Mouse (Mus musculus) hindbrain, embryonic 14.5 days (tissue): ENCODE measurements around the gene Apom. TPM values are rescaled to one million over a fixed set of nuclear protein-coding genes. Genes with fewer than 3 reads are reported as not detected.
A peak's percentile ranks its signal among the peaks of the same experiment; 100 is the strongest.

ENCODE experiments used
- ATAC-seq: fragments of 200-750 bp; cut with Nextera tagmentation; 2 replicates; pipeline ENCODE4 v1.8.0; 2017; ENCODE audit warnings: moderate number of reproducible peaks, mild to moderate bottlenecking, moderate TSS enrichment, moderate library complexity; ENCODE audit not compliant: low FRiP score
- DNase-seq: peaks from one replicate; pipeline ENCODE4 v3.0.0-alpha.2; 2015; ENCODE audit warnings: low spot score
- H3K27ac ChIP-seq: fragments of 300-500 bp; sonication (generic); 2 replicates; pipeline ENCODE4 v1.5.1; 2014; ENCODE audit warnings: mild to moderate bottlenecking, moderate library complexity
- H3K27me3 ChIP-seq: fragments of 300-500 bp; sonication (generic); 2 replicates; pipeline ENCODE4 v1.6.1; 2014; ENCODE audit warnings: mild to moderate bottlenecking, low read length, mixed read lengths; ENCODE audit not compliant: control insufficient read depth, insufficient read depth
- H3K36me3 ChIP-seq: fragments of 300-500 bp; sonication (generic); replicated peaks from 2 replicates; pipeline ENCODE4 v1.6.1; 2014; ENCODE audit not compliant: control insufficient read depth, insufficient read depth
- H3K4me1 ChIP-seq: fragments of 300-500 bp; sonication (generic); replicated peaks from 2 replicates; pipeline ENCODE4 v1.6.1; 2014; ENCODE audit warnings: antibody characterized with exemption, low read length, mixed read lengths; ENCODE audit not compliant: control insufficient read depth, insufficient read depth
- H3K4me2 ChIP-seq: fragments of 300-500 bp; sonication (generic); replicated peaks from 2 replicates; pipeline ENCODE4 v1.6.1; 2014; ENCODE audit warnings: mild to moderate bottlenecking, moderate library complexity
- H3K4me3 ChIP-seq: fragments of 300-500 bp; sonication (generic); replicated peaks from 2 replicates; pipeline ENCODE4 v1.5.1; 2014; ENCODE audit warnings: mild to moderate bottlenecking, low read length
- H3K9ac ChIP-seq: fragments of 300-500 bp; sonication (generic); 2 replicates; pipeline ENCODE4 v1.6.1; 2014
- H3K9me3 ChIP-seq: fragments of 300-500 bp; sonication (generic); 2 replicates; pipeline ENCODE4 v1.6.1; 2016; ENCODE audit warnings: low read length; ENCODE audit not compliant: control insufficient read depth
- WGBS: fragments of 180-500 bp; shearing (Covaris S2); extraction: QIAGEN DNeasy Blood & Tissue Kit; methylation state at CpG from one replicate; pipeline ENCODE4 v1.1.7; 2014; 5-methylcytosine and 5-hydroxymethylcytosine counted together
- polyA plus RNA-seq: library from polyadenylated mRNA; unstranded; fragments of >200 nt; fragmentation: Nextera tagmentation; extraction: Ambion mirVana; gene quantifications from 2 replicates; pipeline ENCODE4 v1.2.1, GENCODE M21; 2014

Apom gene
- polyA plus RNA-seq, 1 experiment from 2014 or later = 0.39 TPM

DNA sequence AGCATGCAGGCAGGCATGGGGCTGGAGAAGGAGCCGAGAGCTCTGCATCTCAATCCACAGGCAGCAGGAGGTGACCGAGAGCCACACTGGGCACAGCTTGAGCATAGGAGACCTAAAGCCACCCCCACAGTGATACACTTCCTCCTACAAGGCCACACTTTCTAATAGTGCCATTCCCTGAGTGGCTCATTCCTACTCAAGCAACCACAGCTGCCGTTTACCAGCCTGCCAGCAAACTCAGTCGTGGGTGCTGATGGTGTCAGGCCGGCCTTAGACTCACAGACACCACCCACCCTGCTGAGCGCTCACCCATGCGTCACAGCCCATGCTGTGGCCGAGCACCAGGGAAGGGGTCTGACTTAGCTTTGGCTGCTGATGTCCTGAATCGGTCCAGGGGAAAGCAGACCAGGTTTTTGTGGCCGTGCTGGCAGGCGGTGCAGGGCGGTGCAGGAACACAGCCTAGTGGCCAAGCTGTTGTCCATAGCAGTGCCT is 34.6 kb downstream of the Apom start:
- no peaks in the 10 kb centered on the region for H3K27me3 ChIP-seq
- 76% methylated on average over 12 of the region's 12 CpGs for WGBS
- no peaks in the 10 kb centered on the region for H3K9me3 ChIP-seq
- no peaks in the 10 kb centered on the region for H3K4me1 ChIP-seq
- no peak overlapping the region for H3K9ac ChIP-seq
- no peak overlapping the region for H3K27ac ChIP-seq
- H3K4me3 ChIP-seq = no peak overlapping the region
- no peak for ATAC-seq
- H3K36me3 ChIP-seq = peaks cover 99% of the 10 kb centered on the region
- H3K4me2 ChIP-seq = no peak overlapping the region
- DNase-seq = no peak

DNA sequence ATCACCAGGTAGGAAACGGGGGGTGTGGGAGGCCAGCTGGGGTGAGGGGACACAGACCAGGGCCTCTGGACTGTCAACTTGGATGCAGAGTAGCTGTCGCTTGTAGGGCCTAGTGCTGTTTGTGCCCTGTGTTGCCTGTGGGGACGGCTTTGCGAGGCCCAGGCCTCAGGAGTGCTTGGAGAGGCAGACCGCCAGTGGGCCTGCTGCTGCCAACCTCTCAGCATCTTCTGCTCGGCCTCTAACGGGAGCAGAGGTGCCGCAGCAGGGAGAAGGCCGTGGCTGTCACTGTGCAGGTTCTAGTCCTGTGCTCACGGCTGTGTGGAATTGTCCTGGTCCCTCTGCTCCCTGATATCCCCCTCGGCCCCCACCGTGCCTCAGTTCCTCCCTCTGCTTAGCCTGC is 35.3 kb downstream of the Apom start:
- H3K27ac ChIP-seq = no peak overlapping the region
- H3K4me2 ChIP-seq = no peak overlapping the region
- H3K27me3 ChIP-seq = no peaks in the 10 kb centered on the region
- DNase-seq (no peak), ATAC-seq (no peak)
- no peaks in the 10 kb centered on the region for H3K9me3 ChIP-seq
- no peak overlapping the region for H3K4me3 ChIP-seq
- no peaks in the 10 kb centered on the region for H3K4me1 ChIP-seq
- peaks cover 97% of the 10 kb centered on the region for H3K36me3 ChIP-seq
- H3K9ac ChIP-seq = no peak overlapping the region
- 83% methylated on average over 12 of the region's 12 CpGs for WGBS

DNA sequence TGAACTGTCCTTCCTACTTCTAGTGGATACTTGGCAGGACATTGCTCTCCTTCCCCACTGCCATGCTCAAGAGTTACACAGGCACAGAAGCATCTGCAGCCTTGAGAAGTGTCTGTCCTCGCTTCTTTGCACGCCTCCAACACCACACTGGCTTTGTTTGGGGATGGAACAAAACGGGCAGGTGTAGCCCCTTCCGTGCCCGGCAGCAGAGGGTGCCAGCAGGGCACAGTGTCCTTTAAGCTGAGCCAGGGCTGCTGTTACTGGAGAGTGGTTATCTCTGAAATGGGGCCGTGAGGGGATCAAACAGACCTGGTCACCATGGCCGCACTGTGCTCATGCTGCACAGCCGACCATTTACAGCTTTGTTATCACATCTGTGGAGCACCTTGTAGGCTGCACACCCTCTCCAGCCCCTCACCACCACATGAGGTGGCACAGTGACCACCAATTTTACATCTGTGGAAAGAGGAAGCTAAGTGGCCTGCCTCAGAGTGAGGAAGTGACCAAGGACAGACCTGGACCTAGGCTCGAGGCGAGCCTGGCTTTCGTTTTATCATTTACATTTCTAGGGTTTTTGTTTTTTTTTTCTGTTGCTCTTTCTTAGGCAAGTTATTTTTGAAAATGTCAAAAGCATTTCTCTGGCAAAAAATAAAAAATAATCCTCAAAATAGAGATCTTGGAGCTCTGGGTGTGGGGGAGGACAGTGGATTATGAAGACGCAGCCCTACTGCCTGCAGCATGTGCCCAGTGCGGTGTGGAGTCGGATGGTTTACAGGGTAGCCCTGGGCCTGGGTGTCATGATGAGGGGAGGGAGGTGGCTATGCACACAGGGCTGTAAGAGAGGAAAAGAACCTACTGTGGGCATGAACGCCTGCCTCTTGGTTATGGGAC is 37.1 kb downstream of the Apom start:
- Histone ChIP-seq H3K27ac (no peak overlapping the region), H3K4me3 (no peak overlapping the region), H3K9ac (no peak overlapping the region), H3K4me2 (no peak overlapping the region), H3K27me3 (no peaks in the 10 kb centered on the region), H3K4me1 (peaks cover 9% of the 10 kb centered on the region), H3K9me3 (no peaks in the 10 kb centered on the region), H3K36me3 (peaks cover 83% of the 10 kb centered on the region)
- DNase-seq (no peak), ATAC-seq (no peak)
- WGBS = 94% methylated on average over 15 of the region's 15 CpGs

DNA sequence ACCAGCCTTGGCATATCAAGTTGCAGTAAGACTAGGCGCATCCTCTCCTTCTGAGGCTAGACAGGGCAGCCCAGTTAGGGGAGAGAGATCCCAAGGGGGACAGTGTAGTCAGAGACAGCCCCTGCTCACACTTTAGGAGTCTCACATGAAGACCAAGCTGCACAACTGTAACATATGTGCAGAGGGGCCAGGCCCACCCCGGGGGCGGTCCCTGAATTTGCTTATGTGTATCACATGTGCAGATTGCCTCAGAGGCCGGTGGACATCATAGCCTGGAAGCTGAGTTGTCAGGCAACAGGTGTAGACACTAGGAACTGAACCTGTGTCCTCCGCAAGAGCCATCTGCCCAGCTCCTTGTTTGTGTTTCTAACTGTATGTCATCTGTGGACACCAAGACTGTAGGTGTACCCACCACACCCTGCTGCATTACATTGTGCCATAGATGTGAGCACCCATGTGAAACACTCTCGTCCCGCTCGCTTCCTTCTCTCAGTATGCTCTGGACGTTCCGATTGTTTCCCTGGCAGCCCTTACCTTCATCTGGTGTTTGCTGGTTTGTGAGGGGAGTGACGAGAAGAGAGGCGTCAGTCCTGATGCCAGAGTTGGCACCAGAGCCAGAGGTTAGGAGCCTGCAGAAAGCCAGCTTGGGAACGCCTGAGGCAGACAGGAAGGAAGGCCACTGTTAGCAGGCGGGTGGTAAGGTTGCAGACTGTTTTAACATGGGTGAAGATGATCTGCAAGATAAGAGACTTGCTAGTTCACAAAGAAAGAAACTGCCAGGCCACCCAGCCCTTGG is 39.2 kb downstream of the Apom start:
- H3K36me3 ChIP-seq = peaks cover 62% of the 10 kb centered on the region
- H3K4me2 ChIP-seq = no peak overlapping the region
- 89% methylated on average over 14 of the region's 14 CpGs for WGBS

DNA sequence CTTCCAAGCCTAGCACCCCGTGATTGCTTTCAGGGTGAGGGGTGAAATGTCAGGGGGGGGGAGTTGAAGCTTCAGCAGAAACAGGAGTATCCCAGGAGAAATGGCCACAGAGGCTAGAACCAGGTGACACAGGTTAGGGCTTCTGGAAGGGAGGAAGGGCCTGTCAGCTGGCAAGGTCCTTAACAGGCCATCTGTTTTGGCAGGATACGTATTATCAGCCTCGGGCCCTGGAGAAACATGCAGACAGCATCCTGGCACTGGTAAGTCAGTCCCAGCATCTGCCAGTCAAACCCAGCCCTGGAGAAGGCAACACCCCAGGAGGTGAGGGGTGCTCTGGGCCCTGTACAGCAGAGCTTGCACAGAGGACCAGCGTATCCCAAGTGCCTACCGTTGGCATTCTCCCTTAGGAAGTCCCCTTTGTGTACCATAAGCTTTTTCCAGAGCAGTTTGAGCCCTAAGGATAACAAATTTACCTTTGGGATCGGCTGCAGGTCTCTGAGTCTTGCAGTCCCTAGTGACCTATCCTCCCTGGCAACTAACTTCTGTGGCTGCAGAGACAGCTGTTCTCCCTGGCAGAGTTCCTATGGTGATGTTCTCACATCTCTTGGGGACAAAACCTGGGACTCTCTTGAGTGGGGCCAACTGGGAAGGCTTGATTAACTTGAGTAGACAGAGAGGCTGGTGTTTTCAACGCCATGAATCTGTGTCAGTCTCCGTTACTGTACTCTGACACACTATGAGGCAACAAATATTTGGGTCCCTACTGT is 41.5 kb downstream of the Apom start:
- ATAC-seq (no peak), DNase-seq (no peak)
- Histone ChIP-seq H3K4me1 (peaks cover 10% of the 10 kb centered on the region), H3K9ac (peak overlapping the region; percentile 78), H3K36me3 (peaks cover 40% of the 10 kb centered on the region), H3K27ac (peak overlapping the region; percentile 38), H3K9me3 (no peaks in the 10 kb centered on the region), H3K27me3 (no peaks in the 10 kb centered on the region), H3K4me3 (peak overlapping the region; percentile 47), H3K4me2 (peak overlapping the region; percentile 56)
- 59% methylated on average over 8 of the region's 8 CpGs for WGBS

More for the DNA sequence above, 39.2 kb downstream of the Apom start:
- H3K27ac ChIP-seq = no peak overlapping the region
- no peak overlapping the region for H3K4me3 ChIP-seq
- no peak for DNase-seq
- no peaks in the 10 kb centered on the region for H3K9me3 ChIP-seq
- H3K27me3 ChIP-seq = no peaks in the 10 kb centered on the region
- ATAC-seq = no peak
- H3K4me1 ChIP-seq = peaks cover 10% of the 10 kb centered on the region
- H3K9ac ChIP-seq = no peak overlapping the region

DNA sequence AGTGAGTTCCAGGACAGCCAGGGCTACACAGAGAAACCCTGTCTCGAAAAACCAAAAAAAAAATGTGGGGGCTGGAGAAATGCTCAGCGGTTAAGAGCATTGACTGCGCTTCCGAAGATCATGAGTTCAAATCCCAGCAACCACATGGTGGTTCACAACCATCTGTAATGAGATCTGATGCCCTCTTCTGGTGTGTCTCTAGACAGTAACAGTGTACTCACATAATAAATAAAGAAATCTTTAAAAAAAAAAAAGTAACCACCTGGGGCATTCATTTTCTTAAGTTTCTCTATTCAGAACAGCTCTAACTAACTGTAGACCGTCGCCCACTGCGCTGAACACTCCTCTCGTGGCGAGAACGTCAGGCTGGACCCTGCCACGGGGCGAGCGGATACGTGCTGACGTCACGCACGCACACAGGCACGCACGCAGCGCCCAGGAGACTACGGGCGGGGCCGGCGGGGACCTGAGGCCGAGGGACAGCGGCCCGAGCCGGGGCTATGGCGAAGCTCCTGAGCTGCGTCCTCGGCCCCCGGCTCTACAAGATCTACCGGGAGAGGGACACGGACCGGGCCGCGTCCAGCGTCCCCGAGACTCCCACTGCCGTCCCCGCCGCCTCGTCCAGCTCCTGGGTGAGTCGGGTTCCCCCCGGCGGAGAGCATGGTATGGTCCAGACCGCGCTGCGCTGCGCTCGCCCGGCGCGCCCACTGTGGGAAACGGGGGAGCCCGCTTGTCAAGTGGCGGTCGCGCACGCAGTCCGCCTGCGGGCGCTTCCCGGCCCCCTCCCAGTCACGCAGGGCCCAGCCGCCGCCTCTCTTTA is 42.8 kb downstream of the Apom start, which contains the start of gene Abhd16a:
TSS of gene Abhd16a (plus strand) at position 439 of the 820 bp plus-strand sequence.
- Histone ChIP-seq H3K4me2 (peak within 1 kb of the TSS; percentile 56), H3K27ac (peak within 1 kb of the TSS; percentile 94), H3K4me3 (peak within 1 kb of the TSS; percentile 47), H3K9me3 (no peaks in the 10 kb centered on the region), H3K27me3 (no peaks in the 10 kb centered on the region), H3K4me1 (peaks cover 10% of the 10 kb centered on the region), H3K36me3 (peaks cover 27% of the 10 kb centered on the region), H3K9ac (peak within 1 kb of the TSS; percentile 78)
- ATAC-seq = peak; percentile 98
- 4% methylated on average over 62 of the region's 67 CpGs for WGBS
- peak; percentile 93 for DNase-seq

DNA sequence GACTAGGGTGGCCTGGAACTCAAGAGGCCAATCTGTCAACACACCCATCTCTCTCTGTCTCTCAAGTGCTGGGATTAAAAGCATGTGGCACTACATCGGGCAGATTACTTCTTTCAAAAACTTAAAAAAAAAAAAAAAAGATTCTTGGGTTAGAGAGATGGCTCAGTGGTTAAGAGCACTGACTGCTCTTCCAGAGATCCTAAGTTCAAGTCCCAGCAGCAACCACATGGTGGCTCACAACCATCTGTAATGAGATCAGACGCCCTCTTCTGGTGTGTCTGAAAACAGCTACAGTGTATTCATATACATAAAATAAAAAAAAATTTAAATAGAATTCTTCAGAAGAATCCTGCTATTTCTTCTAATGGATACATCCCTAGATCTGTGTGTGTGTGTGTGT is 43.7 kb downstream of the Apom start:
- no peaks in the 10 kb centered on the region for H3K27me3 ChIP-seq
- ATAC-seq = no peak
- peaks cover 18% of the 10 kb centered on the region for H3K36me3 ChIP-seq
- no peak for DNase-seq
- H3K4me1 ChIP-seq = peaks cover 10% of the 10 kb centered on the region
- 57% methylated on average over 2 of the region's 2 CpGs for WGBS
- H3K4me3 ChIP-seq = no peak overlapping the region
- H3K27ac ChIP-seq = no peak overlapping the region
- no peaks in the 10 kb centered on the region for H3K9me3 ChIP-seq
- H3K4me2 ChIP-seq = no peak overlapping the region
- no peak overlapping the region for H3K9ac ChIP-seq

DNA sequence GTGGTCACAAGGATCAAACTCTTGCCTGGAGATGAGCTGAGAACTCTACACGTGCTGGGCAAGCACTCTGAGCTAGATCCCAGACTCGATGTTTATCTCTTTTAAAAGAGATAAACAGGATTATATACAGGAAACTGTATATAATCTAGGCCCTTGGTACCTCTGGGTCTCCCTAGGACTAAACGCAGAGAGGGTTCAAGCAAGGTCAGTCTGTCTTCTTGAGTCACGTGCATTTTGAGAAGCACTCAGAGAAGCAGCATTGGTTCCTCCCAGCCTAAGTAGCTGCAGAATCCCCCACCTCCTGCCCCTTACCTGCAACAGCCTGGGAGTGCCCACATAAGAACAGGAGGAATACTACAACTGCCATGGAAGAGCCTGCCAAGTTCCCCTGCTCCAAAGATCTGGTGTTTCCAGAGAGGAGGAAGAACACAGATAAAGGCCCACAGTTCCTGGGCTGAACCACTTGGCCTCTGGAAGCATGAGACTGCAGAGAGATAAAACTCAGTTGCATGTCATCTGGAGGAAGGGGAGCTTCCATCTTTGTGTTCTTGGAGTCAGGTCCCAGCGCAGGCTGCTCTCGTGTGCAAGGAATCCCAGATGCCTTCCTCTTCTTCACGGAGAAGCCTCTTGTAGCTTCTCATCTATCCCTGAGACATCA is 46.5 kb downstream of the Apom start, which contains the start of gene Ly6g6f:
TSS of gene Ly6g6f (minus strand) at position 403 of the 658 bp plus-strand sequence.
- DNase-seq (no peak), ATAC-seq (no peak)
- H3K27ac ChIP-seq = no peak within 1 kb of the TSS
- no peaks in the 10 kb centered on the region for H3K27me3 ChIP-seq
- H3K4me2 ChIP-seq = no peak within 1 kb of the TSS
- WGBS = 85% methylated on average over 7 of the region's 7 CpGs
- H3K4me1 ChIP-seq = peaks cover 7% of the 10 kb centered on the region
- H3K9ac ChIP-seq = no peak within 1 kb of the TSS
- no peak within 1 kb of the TSS for H3K4me3 ChIP-seq
- H3K36me3 ChIP-seq = no peaks in the 10 kb centered on the region
- H3K9me3 ChIP-seq = no peaks in the 10 kb centered on the region
